Mouse (Mus musculus): ENCODE results near the gene Best3. TPM values are rescaled to one million over a fixed set of nuclear protein-coding genes. Genes with fewer than 3 reads are reported as not detected.
"Not testable (repeated sequence)": the region's sequence is repeated elsewhere in the genome, so short reads cannot be mapped to it uniquely, and the experiment has no call there.

The Best3 gene
- polyA plus RNA-seq, 1 experiment from 2014 or later = 0.13 TPM

- Histone ChIP-seq H3K9ac (ENCODE audit: low read depth, low read length) (peak overlapping the region; percentile 30; the same call in 1 of the 2 replicates), H3K4me1 (ENCODE audit: control insufficient read depth, insufficient read depth, low read length) (peaks cover 8% of the 10 kb centered on the region), H3K27ac (ENCODE audit: low read length) (no peak overlapping the region), H3K4me3 (ENCODE audit: low read depth, low read length) (peak overlapping the region; percentile 7; the same call in 1 of the 2 replicates), H3K9me3 (replicated peaks; ENCODE audit: control insufficient read depth, low read length, poor library complexity, severe bottlenecking) (no peaks in the 10 kb centered on the region), H3K4me2 (ENCODE audit: low read length) (peak overlapping the region; percentile 49), H3K27me3 (ENCODE audit: control insufficient read depth, insufficient read depth, low read depth, low read length) (no peaks in the 10 kb centered on the region), H3K36me3 (ENCODE audit: control insufficient read depth, insufficient read depth, low read length) (no peaks in the 10 kb centered on the region)
- peak; percentile 69 for ATAC-seq
- WGBS = 16% methylated on average over 12 of the region's 12 CpGs
Measured at GRCm38 (mm10) chr10:117013689-117014390, 27.7 kb downstream of the Best3 start.

GRCm38 (mm10) chr10:117014565-117014964, 28.5 kb downstream of the Best3 start:
- no peak overlapping the region for H3K4me3 ChIP-seq (ENCODE audit: low read depth, low read length)
- H3K27me3 ChIP-seq (ENCODE audit: control insufficient read depth, insufficient read depth, low read depth, low read length) = no peaks in the 10 kb centered on the region
- H3K36me3 ChIP-seq (ENCODE audit: control insufficient read depth, insufficient read depth, low read length) = no peaks in the 10 kb centered on the region
- peaks cover 8% of the 10 kb centered on the region for H3K4me1 ChIP-seq (ENCODE audit: control insufficient read depth, insufficient read depth, low read length)
- no peak overlapping the region for H3K4me2 ChIP-seq (ENCODE audit: low read length)
- 88% methylated on average over 5 of the region's 5 CpGs for WGBS
- H3K9me3 ChIP-seq (replicated peaks; ENCODE audit: control insufficient read depth, low read length, poor library complexity, severe bottlenecking) = no peaks in the 10 kb centered on the region
- H3K27ac ChIP-seq (ENCODE audit: low read length) = no peak overlapping the region
- ATAC-seq = no peak
- no peak overlapping the region for H3K9ac ChIP-seq (ENCODE audit: low read depth, low read length)

GRCm38 (mm10) chr10:117018281-117018840, 32.2 kb downstream of the Best3 start:
- Histone ChIP-seq H3K4me2 (ENCODE audit: low read length) (no peak overlapping the region), H3K27me3 (ENCODE audit: control insufficient read depth, insufficient read depth, low read depth, low read length) (no peaks in the 10 kb centered on the region), H3K4me1 (ENCODE audit: control insufficient read depth, insufficient read depth, low read length) (peaks cover 10% of the 10 kb centered on the region), H3K9me3 (replicated peaks; ENCODE audit: control insufficient read depth, low read length, poor library complexity, severe bottlenecking) (no peaks in the 10 kb centered on the region), H3K4me3 (ENCODE audit: low read depth, low read length) (no peak overlapping the region), H3K27ac (ENCODE audit: low read length) (no peak overlapping the region), H3K9ac (ENCODE audit: low read depth, low read length) (no peak overlapping the region), H3K36me3 (ENCODE audit: control insufficient read depth, insufficient read depth, low read length) (no peaks in the 10 kb centered on the region)
- WGBS = 37% methylated on average over 7 of the region's 7 CpGs
- ATAC-seq = peak; percentile 49; the same call in 1 of the 2 replicates

- no peaks in the 10 kb centered on the region for H3K9me3 ChIP-seq (replicated peaks; ENCODE audit: control insufficient read depth, low read length, poor library complexity, severe bottlenecking)
- H3K4me1 ChIP-seq (ENCODE audit: control insufficient read depth, insufficient read depth, low read length) = peaks cover 5% of the 10 kb centered on the region; the same call in 1 of the 2 replicates
- no peak overlapping the region for H3K4me2 ChIP-seq (ENCODE audit: low read length)
- H3K27ac ChIP-seq (ENCODE audit: low read length) = no peak overlapping the region
- ATAC-seq = no peak
- no peaks in the 10 kb centered on the region for H3K36me3 ChIP-seq (ENCODE audit: control insufficient read depth, insufficient read depth, low read length)
- WGBS = 17% methylated on average over 21 of the region's 21 CpGs
- no peak overlapping the region for H3K9ac ChIP-seq (ENCODE audit: low read depth, low read length)
- H3K27me3 ChIP-seq (ENCODE audit: control insufficient read depth, insufficient read depth, low read depth, low read length) = peaks cover 3% of the 10 kb centered on the region; the same call in 1 of the 2 replicates
- H3K4me3 ChIP-seq (ENCODE audit: low read depth, low read length) = no peak overlapping the region
Measured at GRCm38 (mm10) chr10:117021020-117021754, 35.1 kb downstream of the Best3 start.

- WGBS = 74% methylated on average over 16 of the region's 16 CpGs
Measured at GRCm38 (mm10) chr10:117023693-117024092, 37.6 kb downstream of the Best3 start.

GRCm38 (mm10) chr10:117025776-117026175, 39.7 kb downstream of the Best3 start:
- ATAC-seq; H3K4me2 ChIP-seq (ENCODE audit: low read length); H3K4me3 ChIP-seq (ENCODE audit: low read depth, low read length); H3K27me3 ChIP-seq (ENCODE audit: control insufficient read depth, insufficient read depth, low read depth, low read length); H3K4me1 ChIP-seq (ENCODE audit: control insufficient read depth, insufficient read depth, low read length); H3K9me3 ChIP-seq (replicated peaks; ENCODE audit: control insufficient read depth, low read length, poor library complexity, severe bottlenecking); H3K27ac ChIP-seq (ENCODE audit: low read length); H3K36me3 ChIP-seq (ENCODE audit: control insufficient read depth, insufficient read depth, low read length); H3K9ac ChIP-seq (ENCODE audit: low read depth, low read length): not testable (repeated sequence)

More at GRCm38 (mm10) chr10:117023693-117024092, 37.6 kb downstream of the Best3 start:
- Histone ChIP-seq H3K4me3 (ENCODE audit: low read depth, low read length) (no peak overlapping the region), H3K9ac (ENCODE audit: low read depth, low read length) (no peak overlapping the region), H3K4me1 (ENCODE audit: control insufficient read depth, insufficient read depth, low read length) (peaks cover 2% of the 10 kb centered on the region; the same call in 1 of the 2 replicates), H3K27ac (ENCODE audit: low read length) (no peak overlapping the region), H3K4me2 (ENCODE audit: low read length) (no peak overlapping the region), H3K9me3 (replicated peaks; ENCODE audit: control insufficient read depth, low read length, poor library complexity, severe bottlenecking) (no peaks in the 10 kb centered on the region), H3K36me3 (ENCODE audit: control insufficient read depth, insufficient read depth, low read length) (no peaks in the 10 kb centered on the region), H3K27me3 (ENCODE audit: control insufficient read depth, insufficient read depth, low read depth, low read length) (peaks cover 3% of the 10 kb centered on the region; the same call in 1 of the 2 replicates)
- no peak for ATAC-seq

- H3K4me3 ChIP-seq (ENCODE audit: low read depth, low read length) = no peak overlapping the region
- no peak overlapping the region for H3K9ac ChIP-seq (ENCODE audit: low read depth, low read length)
- 81% methylated on average over 8 of the region's 8 CpGs for WGBS
- no peak overlapping the region for H3K4me2 ChIP-seq (ENCODE audit: low read length)
- H3K36me3 ChIP-seq (ENCODE audit: control insufficient read depth, insufficient read depth, low read length) = no peaks in the 10 kb centered on the region
- no peaks in the 10 kb centered on the region; the same call in 1 of the 2 replicates for H3K4me1 ChIP-seq (ENCODE audit: control insufficient read depth, insufficient read depth, low read length)
- no peaks in the 10 kb centered on the region for H3K9me3 ChIP-seq (replicated peaks; ENCODE audit: control insufficient read depth, low read length, poor library complexity, severe bottlenecking)
- H3K27ac ChIP-seq (ENCODE audit: low read length) = no peak overlapping the region
- ATAC-seq = no peak
- H3K27me3 ChIP-seq (ENCODE audit: control insufficient read depth, insufficient read depth, low read depth, low read length) = peaks cover 3% of the 10 kb centered on the region; the same call in 1 of the 2 replicates
Measured at GRCm38 (mm10) chr10:117026176-117026575, 40.1 kb downstream of the Best3 start.

GRCm38 (mm10) chr10:117031160-117031559, 45.0 kb downstream of the Best3 start:
- no peaks in the 10 kb centered on the region for H3K36me3 ChIP-seq (ENCODE audit: control insufficient read depth, insufficient read depth, low read length)
- H3K27ac ChIP-seq (ENCODE audit: low read length) = no peak overlapping the region
- H3K4me2 ChIP-seq (ENCODE audit: low read length) = no peak overlapping the region
- H3K4me1 ChIP-seq (ENCODE audit: control insufficient read depth, insufficient read depth, low read length) = no peaks in the 10 kb centered on the region
- no peak for ATAC-seq
- 88% methylated on average over 3 of the region's 3 CpGs for WGBS
- no peak overlapping the region for H3K4me3 ChIP-seq (ENCODE audit: low read depth, low read length)
- H3K27me3 ChIP-seq (ENCODE audit: control insufficient read depth, insufficient read depth, low read depth, low read length) = no peaks in the 10 kb centered on the region
- no peaks in the 10 kb centered on the region for H3K9me3 ChIP-seq (replicated peaks; ENCODE audit: control insufficient read depth, low read length, poor library complexity, severe bottlenecking)
- H3K9ac ChIP-seq (ENCODE audit: low read depth, low read length) = no peak overlapping the region

- Histone ChIP-seq H3K4me3 (ENCODE audit: low read depth, low read length) (no peak overlapping the region), H3K27ac (ENCODE audit: low read length) (no peak overlapping the region), H3K9me3 (replicated peaks; ENCODE audit: control insufficient read depth, low read length, poor library complexity, severe bottlenecking) (no peaks in the 10 kb centered on the region), H3K4me1 (ENCODE audit: control insufficient read depth, insufficient read depth, low read length) (no peaks in the 10 kb centered on the region), H3K36me3 (ENCODE audit: control insufficient read depth, insufficient read depth, low read length) (no peaks in the 10 kb centered on the region), H3K9ac (ENCODE audit: low read depth, low read length) (no peak overlapping the region), H3K4me2 (ENCODE audit: low read length) (no peak overlapping the region), H3K27me3 (ENCODE audit: control insufficient read depth, insufficient read depth, low read depth, low read length) (no peaks in the 10 kb centered on the region)
- 21% methylated on average over 8 of the region's 8 CpGs for WGBS
- ATAC-seq = 0 out of 2 replicates have a peak, but pooled peaks have one; percentile 36
Measured at GRCm38 (mm10) chr10:117033785-117034184, 47.7 kb downstream of the Best3 start.

Data from midbrain, embryonic 16.5 days (tissue).